ENCODE assay signal across 12 mouse cellular contexts in the genomic region with DNA sequence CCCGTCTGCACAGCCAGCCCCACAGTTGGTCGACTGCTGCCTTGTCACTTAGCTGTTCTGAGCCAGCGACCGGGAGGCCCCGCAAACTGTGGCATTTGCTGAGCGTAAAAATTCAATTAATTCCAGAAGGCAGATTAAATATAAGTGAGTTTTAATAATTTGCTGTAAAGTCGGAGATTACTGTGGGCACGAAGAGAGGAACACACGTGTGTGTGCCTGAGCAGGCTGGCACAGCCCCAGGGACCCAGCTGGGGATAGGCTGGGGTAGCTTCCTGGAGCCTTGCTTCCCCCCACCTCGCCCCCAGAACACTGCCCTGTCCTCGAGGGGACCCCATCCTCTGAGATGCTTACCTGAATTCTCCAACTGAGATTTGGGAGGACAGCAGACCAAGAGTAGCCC.
DNase-seq lines count a peak whose midpoint lies in the region; ATAC-seq and TF ChIP-seq lines count a peak whose summit lies in the region.
"Had no signal": no experiment of that assay in that cellular context is flagged by ENCODE, and none has a peak within 500 bp of the region (broad histone marks: within the 10 kb centered on the region; RNA-seq: fewer than 3 reads in every experiment).

No protein-coding gene starts in this region.

- intact Hi-C loops in heart, postnatal 25 days (cut with DNase I): no loop called here

- no peak for ATAC-seq in heart, embryonic 16.5 days (replicated peaks; ENCODE audit: extremely low read depth, insufficient read depth, low FRiP score)
- no peak for ATAC-seq in forebrain, embryonic 13.5 days
- no peak for ATAC-seq in limb, embryonic 15.5 days (ENCODE audit: insufficient number of reproducible peaks, low FRiP score, low TSS enrichment, low read depth)

- no peaks in the 10 kb centered on the region for H3K9me3 ChIP-seq in heart, embryonic 16.5 days (replicated peaks; ENCODE audit: control insufficient read depth, low read length)
- no peaks in the 10 kb centered on the region for H3K9me3 ChIP-seq in ES-Bruce4 (replicated peaks; ENCODE audit: control insufficient read depth, insufficient read depth, low read length, poor library complexity, severe bottlenecking)
- H3K9me3 ChIP-seq in forebrain, embryonic 13.5 days (replicated peaks): no peaks in the 10 kb centered on the region
- H3K9me3 ChIP-seq in limb, embryonic 15.5 days: no peaks in the 10 kb centered on the region
- H3K9me3 ChIP-seq: stomach, embryonic 15.5 days had no signal

- H3K27me3 ChIP-seq in heart, embryonic 16.5 days (ENCODE audit: control insufficient read depth, insufficient read depth, low read length): no peaks in the 10 kb centered on the region
- no peaks in the 10 kb centered on the region for H3K27me3 ChIP-seq in ES-Bruce4 (ENCODE audit: control insufficient read depth, insufficient read depth, low read length, poor library complexity, severe bottlenecking)
- H3K27me3 ChIP-seq in forebrain, embryonic 13.5 days: no peaks in the 10 kb centered on the region; the same call in 1 of the 2 replicates
- peaks cover 5% of the 10 kb centered on the region; the same call in 1 of the 2 replicates for H3K27me3 ChIP-seq in limb, embryonic 15.5 days
- H3K27me3 ChIP-seq: stomach, embryonic 15.5 days had no signal

- peaks cover 69% of the 10 kb centered on the region for H3K4me1 ChIP-seq in heart, embryonic 16.5 days (ENCODE audit: control insufficient read depth, insufficient read depth, low read length)
- peaks cover 30% of the 10 kb centered on the region for H3K4me1 ChIP-seq in ES-Bruce4 (ENCODE audit: control insufficient read depth, insufficient read depth, low read length)
- peaks cover 100% of the 10 kb centered on the region for H3K4me1 ChIP-seq in forebrain, embryonic 13.5 days
- H3K4me1 ChIP-seq in limb, embryonic 15.5 days: peaks cover 87% of the 10 kb centered on the region

- no peak overlapping the region for H3K4me2 ChIP-seq in heart, embryonic 16.5 days (ENCODE audit: low read depth, low read length)
- peak overlapping the region; percentile 48; the same call in 1 of the 2 replicates for H3K4me2 ChIP-seq in forebrain, embryonic 13.5 days
- H3K4me2 ChIP-seq in limb, embryonic 15.5 days: no peak overlapping the region
- H3K4me2 ChIP-seq: stomach, embryonic 15.5 days had no signal

- no peak overlapping the region for H3K4me3 ChIP-seq in heart, embryonic 16.5 days (ENCODE audit: low read length)
- H3K4me3 ChIP-seq in ES-Bruce4 (ENCODE audit: low read depth, low read length): no peak overlapping the region
- H3K4me3 ChIP-seq in forebrain, embryonic 13.5 days: no peak overlapping the region
- no peak overlapping the region for H3K4me3 ChIP-seq in limb, embryonic 15.5 days
- H3K4me3 ChIP-seq: stomach, embryonic 15.5 days had no signal

- no peak overlapping the region; the same call in 1 of the 2 replicates for H3K9ac ChIP-seq in heart, embryonic 16.5 days (ENCODE audit: low read length)
- peak overlapping the region; percentile 12; the same call in 1 of the 2 replicates for H3K9ac ChIP-seq in ES-Bruce4 (ENCODE audit: low read depth, poor library complexity, severe bottlenecking)
- peak overlapping the region; percentile 17; the same call in 1 of the 2 replicates for H3K9ac ChIP-seq in forebrain, embryonic 13.5 days
- no peak overlapping the region for H3K9ac ChIP-seq in limb, embryonic 15.5 days
- H3K9ac ChIP-seq: stomach, embryonic 15.5 days had no signal

- DNase-seq in heart, postnatal 25 days (ENCODE audit: low spot score): no peak
- no peak for DNase-seq in urinary bladder, postnatal 36 days (ENCODE audit: low spot score in 2 of 2)
- DNase-seq in lung, postnatal 10 days: no peak
- no peak for DNase-seq in lung, postnatal 4 days
- DNase-seq: gastrocnemius, postnatal 36 days; kidney, adult 11 months; lung, adult 2 months had no signal

- H3K36me3 ChIP-seq in heart, embryonic 16.5 days (ENCODE audit: control insufficient read depth, insufficient read depth): no peaks in the 10 kb centered on the region
- H3K36me3 ChIP-seq in ES-Bruce4 (ENCODE audit: control insufficient read depth, insufficient read depth, low read length, poor library complexity, severe bottlenecking): no peaks in the 10 kb centered on the region
- no peaks in the 10 kb centered on the region for H3K36me3 ChIP-seq in forebrain, embryonic 13.5 days (ENCODE audit: poor library complexity, severe bottlenecking)
- no peaks in the 10 kb centered on the region for H3K36me3 ChIP-seq in limb, embryonic 15.5 days
- H3K36me3 ChIP-seq: stomach, embryonic 15.5 days had no signal

- TF ChIP-seq CTCF in ES-Bruce4 (IDR thresholded peaks at IDR 0.05; ENCODE audit: low read depth, low read length): no peak

- TF ChIP-seq EP300 in ES-Bruce4 (IDR thresholded peaks at IDR 0.05; ENCODE audit: insufficient read depth, low read depth, low read length): no peak

- no peak for TF ChIP-seq POLR2A in ES-Bruce4 (IDR thresholded peaks at IDR 0.05; ENCODE audit: insufficient read depth, low read length)

- WGBS in heart, embryonic 16.5 days: 59% methylated on average over 11 of the region's 11 CpGs
- 25% methylated on average over 11 of the region's 11 CpGs for WGBS in forebrain, embryonic 13.5 days
- 22% methylated on average over 11 of the region's 11 CpGs for WGBS in limb, embryonic 15.5 days

- H3K27ac ChIP-seq in heart, embryonic 16.5 days (ENCODE audit: low read length): peak overlapping the region; percentile 78; the same call in 1 of the 2 replicates
- H3K27ac ChIP-seq in ES-Bruce4 (ENCODE audit: insufficient read depth, low read length): no peak overlapping the region
- peak overlapping the region; percentile 73 for H3K27ac ChIP-seq in forebrain, embryonic 13.5 days
- H3K27ac ChIP-seq in limb, embryonic 15.5 days: 0 out of 2 replicates have a peak overlapping the region, but pooled peaks have one; percentile 8
- H3K27ac ChIP-seq: stomach, embryonic 15.5 days had no signal

Comparison
In these comparisons a context has a peak if more than half of its experiments do, and no peak if none do; other contexts are left out.
1. H3K9ac ChIP-seq: peak in ES-Bruce4 (single experiment) and forebrain, embryonic 13.5 days (single experiment); none in heart, embryonic 16.5 days (single experiment) and limb, embryonic 15.5 days (single experiment).